Mouse (Mus musculus): ENCODE data around the gene Acot2.
"Not testable (repeated sequence)": the region's sequence is repeated elsewhere in the genome, so short reads cannot be mapped to it uniquely, and the experiment has no call there.

DNA sequence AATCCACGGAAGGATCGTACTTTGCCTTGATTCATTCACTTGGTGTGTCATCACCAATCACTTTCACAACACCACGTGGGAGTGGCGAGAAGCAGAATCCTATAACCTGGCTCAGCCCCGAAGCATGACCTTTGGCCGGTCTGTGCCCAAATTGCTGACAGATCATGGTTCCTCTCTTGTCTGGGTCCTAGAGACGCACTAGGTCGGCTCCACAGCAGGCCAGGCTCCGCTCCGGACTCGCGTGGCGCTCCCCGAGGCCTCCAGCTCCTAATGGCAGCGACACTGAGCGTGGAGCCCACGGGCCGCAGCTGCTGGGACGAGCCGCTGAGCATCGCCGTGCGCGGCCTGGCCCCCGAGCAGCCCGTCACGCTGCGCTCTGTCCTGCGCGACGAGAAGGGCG is 50.6 kb downstream of the Acot2 start, which contains the start of gene Acot4:
- not testable (repeated sequence) for TF ChIP-seq POLR2A (IDR thresholded peaks at IDR 0.05; ENCODE audit: insufficient read length, low read depth); USF1 (IDR thresholded peaks at IDR 0.05; ENCODE audit: low read depth); MAX (IDR thresholded peaks at IDR 0.05; ENCODE audit: low read depth); TCF3 (IDR thresholded peaks at IDR 0.05; ENCODE audit: insufficient read length, low read depth); MYOD1 (IDR thresholded peaks at IDR 0.05; ENCODE audit: control insufficient read depth in 1 of 3, insufficient read length in 2 of 3, low read depth in 2 of 3); REST (IDR thresholded peaks at IDR 0.05; ENCODE audit: insufficient read depth, insufficient read length); MYOG (IDR thresholded peaks at IDR 0.05; ENCODE audit: control insufficient read depth in 1 of 3, insufficient read depth in 1 of 3, insufficient read length in 2 of 3, low read depth in 2 of 3); TCF12 (IDR thresholded peaks at IDR 0.05; ENCODE audit: insufficient read depth, poor library complexity, severe bottlenecking); SRF (IDR thresholded peaks at IDR 0.05; ENCODE audit: control insufficient read depth, insufficient read length, low read depth); CEBPB (IDR thresholded peaks at IDR 0.05; ENCODE audit: insufficient read depth, poor library complexity, severe bottlenecking)

Data from myocyte (in vitro differentiated cells).